Mouse (Mus musculus) common myeloid progenitor, adult 5-6 weeks (primary cell): ENCODE data around the gene Aldh18a1. TPM values are rescaled to one million over a fixed set of nuclear protein-coding genes. Genes with fewer than 3 reads are reported as not detected.
"Not testable (repeated sequence)": the region's sequence is repeated elsewhere in the genome, so short reads cannot be mapped to it uniquely, and the experiment has no call there.

Experiments used
- ATAC-seq: replicated peaks from 2 replicates; pipeline ENCODE4 v1.8.0; 2016; ENCODE audit warnings: low read depth, mild to moderate bottlenecking, moderate TSS enrichment, inconsistent platforms; ENCODE audit not compliant: poor library complexity, severe bottlenecking
- total RNA-seq: library from RNA; stranded (forward); fragments of 200-1000, 187-1606 nt; gene quantifications from 2 replicates; pipeline ENCODE4 v1.2.3, GENCODE M21; 2017

Aldh18a1 gene
- total RNA-seq = 49.1 and 58.7 TPM in 2 replicates

- ATAC-seq = peak; percentile 91
Measured at GRCm38 (mm10) chr19:40588293-40588654, at the start of gene Aldh18a1. Gene Aldh18a1 (minus strand): TSS chr19:40588463.

- peak; percentile 40 for ATAC-seq
Measured at GRCm38 (mm10) chr19:40637601-40638000, 49.3 kb upstream of the Aldh18a1 start.

GRCm38 (mm10) chr19:40637091-40637490, 48.8 kb upstream of the Aldh18a1 start:
- peak; percentile 49; the same call in 1 of the 2 replicates for ATAC-seq

GRCm38 (mm10) chr19:40633144-40633543, 44.9 kb upstream of the Aldh18a1 start:
- ATAC-seq = no peak

GRCm38 (mm10) chr19:40632668-40633067, 44.4 kb upstream of the Aldh18a1 start:
- ATAC-seq = no peak

GRCm38 (mm10) chr19:40632193-40632592, 43.9 kb upstream of the Aldh18a1 start:
- ATAC-seq = no peak

GRCm38 (mm10) chr19:40630606-40631005, 42.3 kb upstream of the Aldh18a1 start:
- ATAC-seq = peak; percentile 42

- 0 out of 2 replicates have a peak, but pooled peaks have one; percentile 36 for ATAC-seq
Measured at GRCm38 (mm10) chr19:40630096-40630495, 41.8 kb upstream of the Aldh18a1 start.

- peak; percentile 63 for ATAC-seq
Measured at GRCm38 (mm10) chr19:40628950-40629349, 40.7 kb upstream of the Aldh18a1 start.

- ATAC-seq = no peak
Measured at GRCm38 (mm10) chr19:40625935-40626334, 37.7 kb upstream of the Aldh18a1 start.

- 0 out of 2 replicates have a peak, but pooled peaks have one; percentile 45 for ATAC-seq
Measured at GRCm38 (mm10) chr19:40621616-40622015, 33.4 kb upstream of the Aldh18a1 start.

GRCm38 (mm10) chr19:40616021-40616420, 27.8 kb upstream of the Aldh18a1 start:
- ATAC-seq = no peak

GRCm38 (mm10) chr19:40614811-40615210, 26.5 kb upstream of the Aldh18a1 start:
- ATAC-seq = no peak

GRCm38 (mm10) chr19:40611830-40612506, 23.7 kb upstream of the Aldh18a1 start, which contains the start of the genes Tctn3 and Entpd1:
Gene Tctn3 (minus strand): TSS chr19:40612233.
Gene Entpd1 (plus strand): TSS chr19:40612366.
- peak; percentile 99 for ATAC-seq

- ATAC-seq = no peak
Measured at GRCm38 (mm10) chr19:40607676-40608075, 19.4 kb upstream of the Aldh18a1 start.

- ATAC-seq = no peak
Measured at GRCm38 (mm10) chr19:40605189-40605588, 16.9 kb upstream of the Aldh18a1 start.

- ATAC-seq = 0 out of 2 replicates have a peak, but pooled peaks have one; percentile 22
Measured at GRCm38 (mm10) chr19:40601870-40602269, 13.6 kb upstream of the Aldh18a1 start.

- ATAC-seq = not testable (repeated sequence)
Measured at GRCm38 (mm10) chr19:40600846-40601245, 12.6 kb upstream of the Aldh18a1 start.

GRCm38 (mm10) chr19:40595831-40596230, 7.6 kb upstream of the Aldh18a1 start:
- no peak for ATAC-seq

GRCm38 (mm10) chr19:40595231-40595630, 7.0 kb upstream of the Aldh18a1 start:
- no peak for ATAC-seq

GRCm38 (mm10) chr19:40589530-40589880, 1.2 kb upstream of the Aldh18a1 start:
- no peak for ATAC-seq
